Mouse (Mus musculus) kidney, adult 18-20 months (tissue): ENCODE results near the gene Unk.
"Not testable (repeated sequence)": the region's sequence is repeated elsewhere in the genome, so short reads cannot be mapped to it uniquely, and the experiment has no call there.

ENCODE experiments used
- DNase-seq: peaks from one replicate; pipeline ENCODE4 v3.0.0; 2021

Unk gene

DNA sequence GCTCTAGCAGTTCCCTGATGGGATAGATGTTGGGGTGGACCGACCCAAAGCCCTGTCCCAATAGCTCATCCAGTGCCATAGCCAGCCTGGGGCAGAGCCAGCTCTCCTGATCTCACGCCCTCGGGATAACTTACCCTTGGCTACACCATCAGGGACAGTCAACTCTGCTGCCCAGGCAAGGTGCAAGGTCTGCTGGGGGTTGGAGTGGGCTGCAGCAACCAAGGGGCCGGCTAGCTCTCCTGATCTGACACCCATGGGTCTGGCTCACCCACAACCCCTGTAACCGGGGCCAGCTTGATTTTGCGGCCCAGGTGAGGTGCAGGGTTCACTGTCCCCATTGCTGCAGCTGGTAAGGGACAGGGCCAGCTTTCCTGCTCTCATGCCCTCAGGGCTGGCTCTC lies 61.5 kb downstream of the Unk start:
- no peak for DNase-seq

GRCm38 (mm10) chr11:116092959-116093358 lies 62.8 kb downstream of the Unk start:
- DNase-seq = not testable (repeated sequence)

DNA sequence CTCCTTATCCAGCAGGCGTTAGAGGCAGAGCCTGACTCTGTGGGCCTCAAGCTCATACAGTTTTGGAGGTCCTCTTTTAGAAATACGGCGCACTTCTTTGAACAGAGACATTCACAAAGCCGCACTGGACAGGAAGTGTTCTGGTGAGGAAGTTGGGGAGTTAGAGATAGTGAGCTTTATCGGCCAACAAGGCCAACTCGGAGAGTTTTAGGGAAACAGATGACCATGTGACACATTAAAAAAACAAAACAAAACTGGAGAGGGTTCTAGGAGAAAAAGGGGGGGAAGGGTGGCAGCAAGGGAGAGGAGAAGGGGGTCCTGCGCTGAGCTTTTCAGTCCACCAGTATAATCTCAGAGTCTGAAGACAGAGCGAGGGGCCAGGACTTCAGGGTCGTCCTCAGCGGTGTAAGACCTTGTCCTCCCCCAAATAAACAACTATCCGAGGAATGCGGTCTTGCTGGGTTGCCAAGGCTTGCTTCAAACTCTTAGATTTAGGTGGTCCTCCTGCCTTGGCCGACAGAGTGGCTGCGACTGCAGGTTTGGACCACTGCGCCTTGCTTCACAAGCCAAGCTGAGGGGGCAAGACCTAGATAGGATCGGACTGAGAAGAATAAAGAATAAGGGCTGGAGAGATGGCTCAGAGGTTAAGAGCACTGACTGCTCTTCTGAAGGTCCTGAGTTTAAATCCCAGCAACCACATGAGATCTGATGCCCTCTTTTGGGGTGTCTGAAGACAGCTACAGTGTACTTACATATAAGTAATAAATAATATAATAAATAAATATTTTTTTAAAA lies 63.8 kb downstream of the Unk start:
- peak; percentile 25 for DNase-seq

DNA sequence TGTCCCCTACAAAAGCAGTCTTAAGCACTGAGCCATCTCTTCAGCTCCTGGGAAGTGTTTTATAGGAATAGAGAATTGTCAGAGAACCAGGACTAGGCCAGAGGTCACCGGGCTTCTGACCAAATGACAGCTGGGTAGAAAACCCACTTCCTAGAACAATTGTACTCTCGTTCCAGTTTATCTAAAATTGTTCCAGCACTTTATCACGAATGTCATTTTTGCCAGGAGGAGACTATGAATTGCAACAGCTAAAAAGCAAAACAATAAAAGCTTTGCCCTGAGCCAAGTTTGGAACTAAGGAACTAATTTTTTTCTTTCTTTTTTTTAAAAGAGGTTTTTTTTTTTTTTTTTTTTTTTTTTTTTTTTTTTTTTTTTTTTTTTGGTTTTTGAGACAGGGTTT lies 65.5 kb downstream of the Unk start:
- peak; percentile 69 for DNase-seq

DNA sequence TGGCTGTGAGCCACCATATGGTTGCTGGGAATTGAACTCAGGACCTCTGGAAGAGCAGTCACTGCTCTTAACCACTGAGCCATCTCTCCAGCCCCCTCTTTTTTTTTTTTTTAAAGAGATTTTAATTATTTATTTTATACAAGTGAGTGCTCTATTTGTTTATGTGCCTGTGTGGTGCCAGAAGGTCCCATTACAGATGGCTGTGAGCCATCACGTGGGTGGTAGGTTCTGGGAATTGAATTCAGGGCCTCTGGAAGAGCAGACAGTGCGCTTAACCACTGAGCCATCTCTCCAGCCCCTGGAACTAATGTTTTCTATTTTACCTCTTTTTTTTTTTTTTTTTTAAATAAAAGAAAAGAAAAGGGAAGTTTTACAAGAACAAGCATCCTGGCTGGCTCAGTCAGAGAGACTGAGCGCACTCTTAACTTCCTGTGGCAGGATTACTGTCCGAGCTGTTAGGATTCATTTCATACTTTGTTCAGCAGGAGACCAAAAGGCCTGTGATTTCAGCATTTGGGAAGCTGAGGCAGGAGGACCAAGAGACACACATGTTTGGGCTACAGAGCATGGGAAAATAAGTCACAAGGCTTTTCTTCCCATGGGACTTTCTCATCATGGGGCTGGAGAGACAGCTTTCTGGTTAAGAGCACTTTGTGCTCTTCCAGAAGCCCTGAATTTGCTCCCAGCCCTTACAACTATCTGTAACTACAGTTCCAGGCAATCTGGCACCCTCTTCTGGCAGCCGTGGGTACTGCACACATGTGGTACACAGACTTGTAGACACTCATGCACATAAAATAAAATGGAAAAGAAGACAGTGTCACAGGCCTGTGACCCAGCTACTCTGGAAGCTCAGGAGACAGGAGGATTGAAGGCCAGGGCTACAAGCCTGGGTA lies 66.3 kb downstream of the Unk start:
- peak; percentile 33 for DNase-seq

- peak; percentile 71 for DNase-seq
Observed at GRCm38 (mm10) chr11:116098711-116099460, 68.8 kb downstream of the Unk start.

GRCm38 (mm10) chr11:116099462-116099861 lies 69.3 kb downstream of the Unk start:
- no peak for DNase-seq

DNA sequence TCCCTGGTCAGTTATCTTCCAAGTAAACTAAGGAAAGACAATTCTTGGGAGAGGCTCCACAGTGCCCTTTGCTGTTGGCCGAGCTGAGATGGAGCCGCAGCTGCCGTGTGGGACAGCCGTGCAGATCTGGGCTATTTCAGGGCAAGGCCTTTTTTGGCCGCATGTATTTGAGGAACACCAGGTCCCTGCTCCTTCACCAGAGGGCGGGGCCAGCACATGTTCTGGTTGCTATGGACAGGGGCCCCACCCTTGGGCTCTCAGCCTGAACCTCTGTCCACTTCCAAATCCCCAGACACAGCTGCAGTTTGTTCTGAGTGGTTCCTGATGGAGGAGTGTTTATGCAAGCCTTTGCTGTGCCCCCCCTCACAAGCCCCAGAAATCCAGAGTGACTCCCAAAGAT lies 70.3 kb downstream of the Unk start:
- peak; percentile 74 for DNase-seq

DNA sequence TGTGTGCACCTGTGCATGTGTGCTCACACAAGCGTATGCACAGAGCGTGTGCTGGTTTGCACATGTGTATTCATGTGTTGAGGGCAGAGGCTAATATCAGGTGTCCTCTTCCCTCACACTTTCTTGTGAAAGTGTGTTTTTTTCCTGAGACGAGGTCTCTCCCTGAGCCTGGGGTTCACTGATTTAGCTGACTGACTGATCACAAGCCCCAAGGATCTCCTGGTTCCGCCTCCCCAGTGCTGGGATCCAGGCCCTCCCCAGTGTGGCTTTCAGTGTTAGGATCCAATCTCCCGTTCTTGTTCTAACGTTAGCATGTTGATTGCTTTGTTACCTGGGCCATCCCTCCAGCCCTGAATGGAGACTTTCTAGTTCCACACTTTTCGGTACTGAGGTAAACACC lies 70.7 kb downstream of the Unk start:
- peak; percentile 30 for DNase-seq

DNA sequence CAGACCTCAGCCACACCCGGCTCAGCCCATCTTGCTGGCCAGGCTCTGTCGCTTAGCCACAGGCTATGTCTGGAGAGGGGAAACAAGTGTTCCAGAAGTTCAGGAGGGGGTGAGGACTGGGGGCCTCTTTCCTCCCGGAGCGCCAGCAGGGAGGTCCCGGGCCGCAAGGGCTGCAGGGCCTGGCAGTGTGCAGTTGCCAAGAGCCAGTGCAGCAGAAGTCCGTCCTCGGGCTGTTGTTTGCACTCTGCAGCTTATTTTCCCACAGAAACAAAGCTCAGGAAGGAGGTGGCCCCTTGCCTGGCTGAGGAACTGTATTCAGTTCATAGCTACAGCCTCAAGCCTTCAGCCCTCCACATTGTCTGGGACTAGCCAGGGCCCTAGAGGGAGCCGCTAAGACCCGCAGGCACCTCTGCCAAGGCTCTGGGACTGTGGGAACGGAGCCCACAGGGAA lies 71.8 kb downstream of the Unk start:
- DNase-seq = peak; percentile 75

GRCm38 (mm10) chr11:116102472-116102871 lies 72.3 kb downstream of the Unk start:
- DNase-seq = no peak

GRCm38 (mm10) chr11:116103572-116103971 lies 73.5 kb downstream of the Unk start:
- DNase-seq = peak; percentile 39

DNA sequence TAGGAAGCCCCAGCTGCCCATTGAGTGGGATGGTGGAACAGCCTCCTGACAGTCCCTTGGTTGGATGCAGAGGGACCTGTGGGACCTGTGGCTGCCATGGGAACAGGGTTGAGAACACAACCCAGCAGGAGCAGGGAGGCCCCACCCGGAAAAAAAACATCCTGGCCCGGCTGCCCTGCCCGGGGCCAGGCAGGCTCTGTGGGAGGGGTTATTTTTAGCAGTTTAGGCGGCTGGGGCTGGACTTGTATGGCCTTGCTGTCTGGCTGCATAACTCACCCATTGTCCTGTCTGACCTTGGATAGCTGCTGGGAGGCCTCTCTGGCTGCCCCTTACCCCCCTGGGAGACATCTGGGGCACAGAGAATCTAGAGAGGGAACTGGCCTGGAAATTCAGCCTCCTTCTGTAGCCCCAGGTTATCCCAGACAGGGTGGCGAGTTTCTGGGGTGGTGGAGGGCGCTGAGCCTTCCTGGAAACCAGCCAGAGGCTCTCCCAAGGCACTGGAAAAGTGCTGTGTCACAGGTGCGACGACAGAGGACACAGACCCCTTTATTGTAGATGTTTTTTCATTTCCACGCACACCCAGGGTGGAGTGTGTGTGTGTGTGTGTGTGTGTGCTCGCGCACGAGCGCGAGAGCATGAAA lies 74.0 kb downstream of the Unk start:
- peak; percentile 77 for DNase-seq

GRCm38 (mm10) chr11:116105065-116105464 lies 74.9 kb downstream of the Unk start:
- DNase-seq = no peak

GRCm38 (mm10) chr11:116106154-116106962 lies 76.2 kb downstream of the Unk start:
- DNase-seq = no peak

GRCm38 (mm10) chr11:116106963-116107776 lies 77.0 kb downstream of the Unk start:
- peak; percentile 55 for DNase-seq

- peak; percentile 61 for DNase-seq
Observed at GRCm38 (mm10) chr11:116107777-116108285, 77.7 kb downstream of the Unk start.

DNA sequence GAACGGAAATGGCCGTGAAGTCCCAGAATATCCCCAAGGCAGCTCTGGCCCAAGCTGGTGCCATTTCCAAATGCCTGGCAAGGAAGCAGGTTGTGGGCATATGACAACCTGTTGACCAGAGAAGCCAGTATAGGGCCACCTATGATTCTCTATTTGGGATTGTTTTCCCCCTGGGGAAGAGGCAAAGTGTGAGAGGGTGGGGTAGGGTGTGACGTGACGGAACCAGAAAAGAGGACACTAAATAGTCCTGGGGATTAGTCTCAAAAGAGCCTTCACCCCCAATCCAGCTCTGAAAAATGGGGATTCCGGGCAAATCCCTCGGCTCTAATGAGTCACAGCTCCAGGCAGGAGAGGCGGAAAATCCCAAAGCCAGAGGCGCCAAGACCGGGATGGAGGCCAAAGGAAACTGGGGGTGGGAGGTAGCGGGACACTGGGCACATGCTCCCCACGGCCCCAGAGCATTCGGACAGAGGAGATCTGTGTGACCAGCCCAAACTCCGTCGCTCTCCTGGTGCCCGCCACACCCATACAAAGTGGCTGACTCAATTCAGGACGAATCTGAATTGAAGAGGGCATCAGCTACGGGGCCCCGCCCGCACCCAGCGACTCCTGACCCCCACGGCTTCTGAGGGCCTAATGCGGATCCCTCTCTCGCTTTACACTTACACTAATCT lies 78.5 kb downstream of the Unk start:
- peak; percentile 74 for DNase-seq

DNA sequence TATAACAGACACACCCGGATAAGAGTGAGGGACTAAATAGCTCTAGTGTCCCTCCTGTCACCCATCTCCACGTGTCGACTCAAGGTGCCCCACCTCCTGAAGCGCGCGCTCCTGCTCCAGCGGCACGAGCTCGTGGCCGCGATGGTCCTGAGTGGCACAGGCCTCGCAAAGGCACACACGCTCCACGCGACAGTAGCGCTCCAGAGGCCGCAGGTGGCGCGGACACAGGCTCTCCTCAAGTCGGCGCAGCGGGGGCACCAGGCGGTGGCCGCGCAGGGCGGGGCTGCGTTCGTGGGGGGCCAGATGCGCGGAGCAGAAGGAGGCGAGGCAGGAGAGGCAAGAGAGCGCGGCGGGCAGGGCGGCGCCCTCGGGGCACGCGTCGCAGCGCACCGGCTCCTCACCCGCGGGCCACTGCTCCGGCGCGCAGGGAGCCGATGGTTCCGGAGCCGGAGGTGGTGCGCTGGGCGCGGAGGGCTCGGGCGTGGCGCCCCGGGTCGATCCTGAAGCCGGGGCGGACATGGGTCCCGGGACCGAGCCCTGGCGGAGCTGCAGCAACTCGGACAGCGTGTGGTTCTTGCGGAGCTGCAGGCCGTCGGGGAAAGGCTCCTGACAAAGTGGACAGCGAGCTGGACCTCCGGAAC lies 79.4 kb downstream of the Unk start:
- peak; percentile 66 for DNase-seq
